Mouse (Mus musculus): ENCODE results near the gene Dnah2. TPM values are rescaled to one million over a fixed set of nuclear protein-coding genes. Genes with fewer than 3 reads are reported as not detected.

The Dnah2 gene
- polyA plus RNA-seq, 1 experiment from 2014 or later, result 1.9 TPM

- H3K4me1 ChIP-seq, result no peaks in the 10 kb centered on the region
- no peak overlapping the region for H3K4me3 ChIP-seq
- WGBS, result 86% methylated on average over 7 of the region's 7 CpGs
- H3K9me3 ChIP-seq, result no peaks in the 10 kb centered on the region
- no peak overlapping the region for H3K4me2 ChIP-seq (replicated peaks)
- H3K36me3 ChIP-seq, result no peaks in the 10 kb centered on the region
- no peaks in the 10 kb centered on the region for H3K27me3 ChIP-seq
- no peak for ATAC-seq (ENCODE audit: low FRiP score, low read depth)
- no peak overlapping the region for H3K27ac ChIP-seq (replicated peaks)
- H3K9ac ChIP-seq (replicated peaks), result no peak overlapping the region
These were observed 57.2 kb downstream of the Dnah2 start for GRCm38 (mm10) chr11:69491711-69492110.

- H3K4me1 ChIP-seq, result no peaks in the 10 kb centered on the region
- WGBS, result 85% methylated on average over 2 of the region's 2 CpGs
- no peaks in the 10 kb centered on the region for H3K36me3 ChIP-seq
- no peaks in the 10 kb centered on the region for H3K27me3 ChIP-seq
- H3K4me2 ChIP-seq (replicated peaks), result no peak overlapping the region
- no peak overlapping the region for H3K9ac ChIP-seq (replicated peaks)
- ATAC-seq (ENCODE audit: low FRiP score, low read depth), result no peak
- H3K27ac ChIP-seq (replicated peaks), result no peak overlapping the region
- H3K4me3 ChIP-seq, result no peak overlapping the region
- no peaks in the 10 kb centered on the region for H3K9me3 ChIP-seq
These were observed 58.0 kb downstream of the Dnah2 start for GRCm38 (mm10) chr11:69490898-69491297.

DNA sequence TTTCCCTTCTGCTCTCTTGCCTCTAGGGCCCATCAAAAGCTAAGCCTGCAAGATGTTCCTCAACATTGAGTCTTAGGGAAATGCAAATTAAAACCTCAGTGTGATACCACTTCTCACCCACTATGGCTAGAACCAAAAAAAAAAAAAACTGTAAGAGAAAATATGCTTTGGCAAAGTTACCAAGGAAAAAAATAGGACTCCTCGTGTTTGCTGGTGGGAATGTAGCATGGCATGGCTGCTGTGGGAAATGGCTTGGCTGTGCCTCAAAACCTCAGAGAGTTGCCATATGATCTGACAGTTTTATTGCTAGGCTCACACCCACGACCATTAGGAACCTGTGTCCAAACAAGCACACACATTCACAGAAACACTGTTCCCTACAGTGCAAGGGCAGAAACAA lies 61.4 kb downstream of the Dnah2 start:
- H3K4me1 ChIP-seq, result no peaks in the 10 kb centered on the region
- 94% methylated on average over 2 of the region's 2 CpGs for WGBS

GRCm38 (mm10) chr11:69477645-69478044 lies 71.3 kb downstream of the Dnah2 start:
- Histone ChIP-seq H3K27ac (replicated peaks) (no peak overlapping the region), H3K36me3 (no peaks in the 10 kb centered on the region), H3K27me3 (no peaks in the 10 kb centered on the region), H3K4me2 (replicated peaks) (no peak overlapping the region), H3K9me3 (no peaks in the 10 kb centered on the region), H3K4me3 (no peak overlapping the region), H3K9ac (replicated peaks) (no peak overlapping the region), H3K4me1 (0 out of 2 replicates have a peak, but pooled peaks cover 3% of the 10 kb centered on the region)
- 84% methylated on average over 8 of the region's 8 CpGs for WGBS
- no peak for ATAC-seq (ENCODE audit: low FRiP score, low read depth)

More for the DNA sequence above, 61.4 kb downstream of the Dnah2 start:
- Histone ChIP-seq H3K4me2 (replicated peaks) (no peak overlapping the region), H3K4me3 (no peak overlapping the region), H3K27me3 (no peaks in the 10 kb centered on the region), H3K27ac (replicated peaks) (no peak overlapping the region), H3K9ac (replicated peaks) (no peak overlapping the region), H3K36me3 (no peaks in the 10 kb centered on the region), H3K9me3 (no peaks in the 10 kb centered on the region)
- no peak for ATAC-seq (ENCODE audit: low FRiP score, low read depth)

- Histone ChIP-seq H3K27ac (replicated peaks) (no peak overlapping the region), H3K9me3 (no peaks in the 10 kb centered on the region), H3K9ac (replicated peaks) (no peak overlapping the region), H3K27me3 (0 out of 2 replicates have a peak, but pooled peaks cover 5% of the 10 kb centered on the region), H3K4me1 (0 out of 2 replicates have a peak, but pooled peaks cover 3% of the 10 kb centered on the region), H3K36me3 (no peaks in the 10 kb centered on the region), H3K4me3 (no peak overlapping the region), H3K4me2 (replicated peaks) (no peak overlapping the region)
- no peak for ATAC-seq (ENCODE audit: low FRiP score, low read depth)
- 93% methylated on average over 10 of the region's 10 CpGs for WGBS
These were observed 72.1 kb downstream of the Dnah2 start for GRCm38 (mm10) chr11:69476802-69477201.

DNA sequence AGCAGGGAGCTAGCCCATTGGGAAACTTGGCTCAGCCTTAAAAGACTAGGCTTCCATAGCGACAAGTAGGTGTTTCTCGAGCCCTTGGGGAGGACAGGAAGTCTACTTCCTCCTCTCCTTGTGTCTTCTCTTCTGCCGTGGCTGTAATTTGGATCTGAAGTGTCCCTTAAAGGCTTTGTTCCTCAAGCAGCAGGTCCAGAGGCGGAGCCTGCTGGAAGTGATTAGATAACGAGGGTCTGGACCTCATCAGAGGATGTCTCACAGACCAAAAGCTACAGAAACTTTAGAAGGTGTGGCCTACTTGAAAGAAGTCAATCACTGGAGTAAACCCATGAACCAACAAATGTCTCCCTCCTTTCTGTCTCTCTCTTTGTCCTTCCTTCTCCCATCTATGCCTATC lies 74.2 kb downstream of the Dnah2 start:
- H3K36me3 ChIP-seq, result no peaks in the 10 kb centered on the region
- WGBS, result 66% methylated on average over 5 of the region's 5 CpGs

GRCm38 (mm10) chr11:69472687-69473086 lies 76.2 kb downstream of the Dnah2 start:
- Histone ChIP-seq H3K27me3 (0 out of 2 replicates have a peak, but pooled peaks cover 5% of the 10 kb centered on the region), H3K9me3 (no peaks in the 10 kb centered on the region), H3K4me1 (0 out of 2 replicates have a peak, but pooled peaks cover under 1% of the 10 kb centered on the region), H3K36me3 (no peaks in the 10 kb centered on the region), H3K4me2 (replicated peaks) (no peak overlapping the region), H3K9ac (replicated peaks) (no peak overlapping the region), H3K4me3 (no peak overlapping the region), H3K27ac (replicated peaks) (no peak overlapping the region)
- no peak for ATAC-seq (ENCODE audit: low FRiP score, low read depth)
- 85% methylated on average over 5 of the region's 5 CpGs for WGBS

More for the DNA sequence above, 74.2 kb downstream of the Dnah2 start:
- Histone ChIP-seq H3K9me3 (no peaks in the 10 kb centered on the region), H3K27ac (replicated peaks) (no peak overlapping the region), H3K4me1 (0 out of 2 replicates have a peak, but pooled peaks cover 3% of the 10 kb centered on the region), H3K4me2 (replicated peaks) (no peak overlapping the region), H3K27me3 (0 out of 2 replicates have a peak, but pooled peaks cover 5% of the 10 kb centered on the region), H3K9ac (replicated peaks) (no peak overlapping the region), H3K4me3 (no peak overlapping the region)
- ATAC-seq (ENCODE audit: low FRiP score, low read depth), result no peak

- Histone ChIP-seq H3K4me1 (no peaks in the 10 kb centered on the region), H3K9me3 (no peaks in the 10 kb centered on the region), H3K27me3 (0 out of 2 replicates have a peak, but pooled peaks cover 5% of the 10 kb centered on the region), H3K36me3 (no peaks in the 10 kb centered on the region), H3K4me2 (replicated peaks) (no peak overlapping the region), H3K9ac (replicated peaks) (no peak overlapping the region), H3K27ac (replicated peaks) (no peak overlapping the region), H3K4me3 (no peak overlapping the region)
- WGBS, result 17% methylated on average over 8 of the region's 8 CpGs
- no peak for ATAC-seq (ENCODE audit: low FRiP score, low read depth)
These were observed 77.4 kb downstream of the Dnah2 start for GRCm38 (mm10) chr11:69471491-69471890.

DNA sequence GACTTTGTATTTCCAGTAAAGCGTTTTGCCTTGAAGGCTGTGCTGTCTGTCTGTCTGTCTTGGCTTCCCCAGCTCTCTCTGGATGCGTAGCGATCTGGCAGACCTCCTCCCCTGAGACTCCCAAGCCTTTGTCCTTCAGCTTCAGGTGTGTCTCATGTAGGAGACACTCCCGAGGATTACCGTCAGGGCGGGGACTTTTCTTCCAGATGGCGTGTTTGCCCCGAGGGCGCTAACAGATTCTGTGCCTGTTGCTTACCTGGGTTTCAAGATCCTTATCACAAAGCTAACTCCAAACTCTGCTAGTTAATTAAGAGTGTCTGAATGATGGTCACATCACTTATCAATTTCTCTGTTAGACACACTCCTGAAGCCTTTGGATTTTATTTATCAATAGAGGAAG lies 79.6 kb downstream of the Dnah2 start:
- Histone ChIP-seq H3K4me2 (replicated peaks) (no peak overlapping the region), H3K27me3 (0 out of 2 replicates have a peak, but pooled peaks cover 5% of the 10 kb centered on the region), H3K9ac (replicated peaks) (no peak overlapping the region), H3K27ac (replicated peaks) (no peak overlapping the region), H3K4me3 (no peak overlapping the region), H3K9me3 (no peaks in the 10 kb centered on the region), H3K36me3 (no peaks in the 10 kb centered on the region), H3K4me1 (no peaks in the 10 kb centered on the region)
- no peak for ATAC-seq (ENCODE audit: low FRiP score, low read depth)
- 85% methylated on average over 9 of the region's 9 CpGs for WGBS

DNA sequence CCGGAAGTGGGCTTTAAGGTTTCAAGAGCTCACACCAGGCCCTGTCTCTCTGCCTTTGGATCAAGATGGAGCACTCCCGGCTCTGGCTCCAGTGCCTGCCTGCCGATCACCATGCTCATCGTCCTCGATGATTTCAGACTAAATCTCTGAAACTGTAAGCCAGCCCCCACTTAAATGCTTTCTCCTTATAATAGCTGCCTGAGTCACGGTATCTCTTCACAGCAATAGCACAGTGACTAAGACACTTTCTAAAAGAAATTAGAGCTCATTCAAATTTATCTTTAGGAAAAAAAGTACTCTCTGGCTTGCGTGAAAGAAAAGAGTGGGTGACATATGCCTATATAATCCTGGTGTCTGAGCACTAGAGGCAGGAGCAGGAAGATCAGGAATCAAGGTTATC lies 84.9 kb downstream of the Dnah2 start:
- Histone ChIP-seq H3K36me3 (no peaks in the 10 kb centered on the region), H3K9ac (replicated peaks) (no peak overlapping the region), H3K9me3 (no peaks in the 10 kb centered on the region), H3K4me1 (no peaks in the 10 kb centered on the region), H3K27me3 (0 out of 2 replicates have a peak, but pooled peaks cover 3% of the 10 kb centered on the region), H3K4me3 (no peak overlapping the region), H3K4me2 (replicated peaks) (no peak overlapping the region), H3K27ac (replicated peaks) (no peak overlapping the region)
- no peak for ATAC-seq (ENCODE audit: low FRiP score, low read depth)
- 96% methylated on average over 7 of the region's 7 CpGs for WGBS

- H3K36me3 ChIP-seq, result no peaks in the 10 kb centered on the region
- ATAC-seq (ENCODE audit: low FRiP score, low read depth), result no peak
- H3K4me2 ChIP-seq (replicated peaks), result no peak overlapping the region
- WGBS, result 85% methylated on average over 5 of the region's 5 CpGs
- H3K9me3 ChIP-seq, result no peaks in the 10 kb centered on the region
- 0 out of 2 replicates have a peak, but pooled peaks cover 3% of the 10 kb centered on the region for H3K27me3 ChIP-seq
- no peak overlapping the region for H3K9ac ChIP-seq (replicated peaks)
- peaks cover 9% of the 10 kb centered on the region; the same call in 1 of the 2 replicates for H3K4me1 ChIP-seq
- no peak overlapping the region for H3K27ac ChIP-seq (replicated peaks)
- no peak overlapping the region for H3K4me3 ChIP-seq
These were observed 87.3 kb downstream of the Dnah2 start for GRCm38 (mm10) chr11:69461568-69461967.

GRCm38 (mm10) chr11:69459883-69460282 lies 89.0 kb downstream of the Dnah2 start:
- no peaks in the 10 kb centered on the region for H3K36me3 ChIP-seq
- no peak for ATAC-seq (ENCODE audit: low FRiP score, low read depth)
- WGBS, result 85% methylated on average over 4 of the region's 4 CpGs
- 0 out of 2 replicates have a peak, but pooled peaks cover 3% of the 10 kb centered on the region for H3K27me3 ChIP-seq
- no peak overlapping the region for H3K4me2 ChIP-seq (replicated peaks)
- H3K9me3 ChIP-seq, result no peaks in the 10 kb centered on the region
- no peak overlapping the region for H3K27ac ChIP-seq (replicated peaks)
- no peak overlapping the region for H3K9ac ChIP-seq (replicated peaks)
- H3K4me1 ChIP-seq, result peaks cover 10% of the 10 kb centered on the region; the same call in 1 of the 2 replicates
- H3K4me3 ChIP-seq, result no peak overlapping the region

All from midbrain, embryonic 12.5 days (tissue).